Mouse (Mus musculus) spleen, adult 2 months (tissue): ENCODE data around the gene Neu3.

Experiments
- CTCF ChIP-seq: fragments of 200-500 bp; IDR thresholded peaks from 2 replicates; pipeline ENCODE4 v1.5.1; 2011; ENCODE audit warnings: mild to moderate bottlenecking, inconsistent platforms; ENCODE audit not compliant: insufficient read depth, insufficient read length, insufficient replicate concordance; ENCODE audit errors: extremely low read depth
- POLR2A ChIP-seq: fragments of 200-500 bp; IDR thresholded peaks from 2 replicates; pipeline ENCODE4 v1.6.1; 2011; ENCODE audit warnings: low read depth, low read length, inconsistent platforms

DNA sequence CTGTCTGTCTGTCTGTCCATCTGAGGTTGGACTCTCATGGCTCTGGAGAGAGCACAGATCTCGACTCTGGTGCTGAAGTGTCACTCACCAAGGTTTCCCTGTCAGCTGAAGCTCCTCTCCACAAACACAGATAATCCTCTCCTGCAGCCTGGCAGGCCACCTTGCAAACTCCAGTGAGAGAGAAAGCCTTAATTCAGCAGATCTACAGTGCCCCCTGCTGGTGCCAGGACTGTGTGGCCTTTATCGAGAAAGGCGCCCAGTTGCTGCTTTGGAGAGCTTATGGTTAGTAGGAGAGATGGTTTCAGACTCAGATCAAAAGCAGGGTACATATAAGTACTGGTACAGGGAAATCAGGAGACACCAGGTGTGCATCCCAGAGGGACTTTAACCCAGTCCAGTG is 48.1 kb upstream of the Neu3 start:
- TF ChIP-seq POLR2A (no peak), CTCF (peak; percentile 88; the same call in 1 of the 2 replicates)
